Mouse (Mus musculus) MEL (cell line): Measurements from ENCODE around the gene Tab1. TPM values are rescaled to one million over a fixed set of nuclear protein-coding genes. Genes with fewer than 3 reads are reported as not detected.

Source experiments
- DNase-seq: peaks from one replicate; pipeline ENCODE4 v3.0.0; 2011; ENCODE audit warnings: low read depth, low spot score
- H3K27ac ChIP-seq: 2 replicates; pipeline ENCODE4 v1.5.1; 2012; ENCODE audit warnings: low read depth, mild to moderate bottlenecking, control low read depth, low read length, moderate library complexity; ENCODE audit not compliant: control insufficient read depth
- H3K27me3 ChIP-seq, 2 experiments: fragments of 150-350 bp in 1 of 2; sonication (generic) in 1 of 2; 2 replicates each; pipeline ENCODE4 v1.6.1; 2012; ENCODE audit warnings: low read length in 2 of 2, mild to moderate bottlenecking in 2 of 2, improper control_type of control experiment in 1 of 2, moderate library complexity in 1 of 2; ENCODE audit not compliant: insufficient read depth in 2 of 2, control insufficient read depth in 1 of 2
- H3K36me3 ChIP-seq, 2 experiments: 2 replicates each; pipeline ENCODE4 v1.6.1; 2012 to 2014; ENCODE audit warnings: low read length in 2 of 2, improper control_type of control experiment in 1 of 2, inconsistent platforms in 1 of 2, mild to moderate bottlenecking in 1 of 2; ENCODE audit not compliant: insufficient read depth in 2 of 2, control insufficient read depth in 1 of 2
- H3K4me1 ChIP-seq, 2 experiments: fragments of 150-350 bp in 1 of 2; sonication (generic) in 1 of 2; 2 replicates each; pipeline ENCODE4 v1.6.1; 2012; ENCODE audit warnings: low read length in 2 of 2, improper control_type of control experiment in 1 of 2, mild to moderate bottlenecking in 1 of 2; ENCODE audit not compliant: insufficient read depth in 2 of 2, control insufficient read depth in 1 of 2
- H3K4me3 ChIP-seq, 2 experiments: fragments of 150-350 bp in 1 of 2; sonication (generic) in 1 of 2; 2 replicates each; pipeline ENCODE4 v1.5.1; 2012; ENCODE audit warnings: low read depth in 2 of 2, low read length in 2 of 2, mild to moderate bottlenecking in 2 of 2, moderate library complexity in 2 of 2, control low read depth in 1 of 2, improper control_type of control experiment in 1 of 2; ENCODE audit not compliant: control insufficient read depth in 1 of 2, insufficient read depth in 1 of 2
- H3K79me2 ChIP-seq: 2 replicates; pipeline ENCODE4 v1.6.1; 2012; ENCODE audit warnings: mild to moderate bottlenecking, low read length, moderate library complexity; ENCODE audit not compliant: control insufficient read depth, poor library complexity, insufficient read depth
- H3K9ac ChIP-seq: 2 replicates; pipeline ENCODE4 v1.6.1; 2012; ENCODE audit warnings: low read depth, mild to moderate bottlenecking, control low read depth, low read length, moderate library complexity; ENCODE audit not compliant: control insufficient read depth, poor library complexity, severe bottlenecking
- H3K9me3 ChIP-seq: fragments of 150-350 bp; sonication (generic); replicated peaks from 2 replicates; pipeline ENCODE4 v1.6.1; 2012; ENCODE audit warnings: mild to moderate bottlenecking, low read length, improper control_type of control experiment, moderate library complexity; ENCODE audit not compliant: insufficient read depth
- CHD1 ChIP-seq: IDR thresholded peaks from 2 replicates; pipeline ENCODE4 v1.6.1; 2012; ENCODE audit warnings: low read depth, mild to moderate bottlenecking, inconsistent platforms, low read length, improper control_type of control experiment
- CHD2 ChIP-seq: IDR thresholded peaks from 2 replicates; pipeline ENCODE4 v1.6.1; 2011; ENCODE audit warnings: low read length, improper control_type of control experiment
- E2F4 ChIP-seq: IDR thresholded peaks from 2 replicates; pipeline ENCODE4 v1.6.1; 2011; ENCODE audit warnings: low read depth, low read length, improper control_type of control experiment, borderline replicate concordance
- ELF1 ChIP-seq: IDR thresholded peaks from 2 replicates; pipeline ENCODE4 v1.6.1; 2014; ENCODE audit warnings: low read depth, mild to moderate bottlenecking, inconsistent platforms, low read length, improper control_type of control experiment, moderate library complexity
- EP300 ChIP-seq, 2 experiments: IDR thresholded peaks; 2 replicates each; pipeline ENCODE4 v1.6.1; 2011; ENCODE audit warnings: improper control_type of control experiment in 2 of 2, low read length in 2 of 2, low read depth in 1 of 2, mild to moderate bottlenecking in 1 of 2
- GABPA ChIP-seq: IDR thresholded peaks from 2 replicates; pipeline ENCODE4 v1.6.1; 2012; ENCODE audit warnings: low read depth, mild to moderate bottlenecking, inconsistent platforms, low read length, improper control_type of control experiment, moderate library complexity
- MAZ ChIP-seq: IDR thresholded peaks from 2 replicates; pipeline ENCODE4 v1.6.1; 2012; ENCODE audit warnings: low read depth, mild to moderate bottlenecking, inconsistent platforms, low read length, improper control_type of control experiment
- MXI1 ChIP-seq: IDR thresholded peaks from 2 replicates; pipeline ENCODE4 v1.6.1; 2011; ENCODE audit warnings: mild to moderate bottlenecking, low read depth, low read length, improper control_type of control experiment
- MYC ChIP-seq: IDR thresholded peaks from 2 replicates; pipeline ENCODE4 v1.6.1; 2011; ENCODE audit warnings: low read depth, mild to moderate bottlenecking, low read length, improper control_type of control experiment, moderate library complexity
- NELFE ChIP-seq: IDR thresholded peaks from 2 replicates; pipeline ENCODE4 v1.6.1; 2011; ENCODE audit warnings: low read depth, low read length, improper control_type of control experiment
- NRF1 ChIP-seq: IDR thresholded peaks from 2 replicates; pipeline ENCODE4 v1.6.1; 2014; ENCODE audit warnings: low read depth, mild to moderate bottlenecking, inconsistent platforms, low read length, improper control_type of control experiment, moderate library complexity; ENCODE audit not compliant: poor library complexity, insufficient read depth, severe bottlenecking
- POLR2A ChIP-seq, 2 experiments: IDR thresholded peaks; 2 replicates each; pipeline ENCODE4 v1.6.1; 2011 to 2012; ENCODE audit warnings: low read length in 2 of 2, mild to moderate bottlenecking in 2 of 2, control low read depth in 1 of 2, improper control_type of control experiment in 1 of 2, low read depth in 1 of 2, moderate library complexity in 1 of 2; ENCODE audit not compliant: control insufficient read depth in 1 of 2, insufficient read depth in 1 of 2, poor library complexity in 1 of 2
- RAD21 ChIP-seq: IDR thresholded peaks from 2 replicates; pipeline ENCODE4 v1.6.1; 2011; ENCODE audit warnings: mild to moderate bottlenecking, low read depth, low read length, improper control_type of control experiment
- RCOR1 ChIP-seq: IDR thresholded peaks from 2 replicates; pipeline ENCODE4 v1.6.1; 2012; ENCODE audit warnings: low read depth, mild to moderate bottlenecking, inconsistent platforms, low read length, improper control_type of control experiment
- SIN3A ChIP-seq: IDR thresholded peaks from 2 replicates; pipeline ENCODE4 v1.6.1; 2012; ENCODE audit warnings: low read length, improper control_type of control experiment, inconsistent platforms
- TCF12 ChIP-seq: IDR thresholded peaks from 2 replicates; pipeline ENCODE4 v1.6.1; 2014; ENCODE audit warnings: low read depth, mild to moderate bottlenecking, inconsistent platforms, low read length, improper control_type of control experiment, moderate library complexity
- UBTF ChIP-seq: IDR thresholded peaks from 2 replicates; pipeline ENCODE4 v1.6.1; 2012; ENCODE audit warnings: low read depth, mild to moderate bottlenecking, inconsistent platforms, low read length, improper control_type of control experiment, moderate library complexity, borderline replicate concordance; ENCODE audit not compliant: insufficient read depth
- USF2 ChIP-seq, 2 experiments: IDR thresholded peaks; 2 replicates each; pipeline ENCODE4 v1.6.1; 2011 to 2012; ENCODE audit warnings: improper control_type of control experiment in 2 of 2, low read length in 2 of 2, borderline replicate concordance in 1 of 2, inconsistent platforms in 1 of 2, low read depth in 1 of 2, mild to moderate bottlenecking in 1 of 2; ENCODE audit not compliant: insufficient read depth in 1 of 2
- polyA plus RNA-seq, 2 experiments: library from polyadenylated mRNA; stranded (reverse) in 1 of 2; unstranded in 1 of 2; fragments of >175 nt in 1 of 2; fragments of >200 nt in 1 of 2; gene quantifications; 2 replicates each; pipeline versions ENCODE4 v1.2.1 to v1.2.4; 2012; ENCODE audit warnings: low replicate concordance in 2 of 2, low read depth in 1 of 2; ENCODE audit not compliant: insufficient read length in 2 of 2, insufficient read depth in 1 of 2, missing spikeins in 1 of 2
- total RNA-seq: library from RNA; depleted of rRNA; stranded (reverse); fragments of 300-350 nt; gene quantifications from 2 replicates; pipeline ENCODE4 v1.2.3, GENCODE M21; 2012

The Tab1 gene
- total and polyA plus RNA-seq, 3 experiments: 23.3 to 31.1 TPM; not detected in 1

DNA sequence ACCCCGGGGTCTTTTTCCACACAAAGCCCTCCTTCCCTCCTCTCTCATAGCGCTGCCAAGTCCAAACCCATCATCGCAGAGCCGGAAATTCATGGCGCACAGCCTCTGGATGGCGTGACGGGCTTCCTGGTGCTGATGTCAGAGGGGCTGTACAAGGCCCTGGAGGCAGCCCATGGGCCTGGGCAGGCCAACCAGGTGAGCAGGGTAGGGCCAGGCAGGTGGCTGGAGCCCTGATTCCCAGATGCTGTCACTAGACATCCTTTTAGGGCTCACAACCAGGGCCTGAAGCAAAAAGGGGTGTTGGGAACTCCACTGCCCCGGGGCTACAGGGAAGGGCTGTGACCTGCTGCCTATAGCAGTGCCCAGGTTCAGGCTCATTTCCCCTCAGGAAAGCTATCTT is 22.8 kb downstream of the Tab1 start:
- H3K27me3 ChIP-seq: no peaks in the 10 kb centered on the region
- no peak overlapping the region for H3K4me3 ChIP-seq
- H3K36me3 ChIP-seq: peaks cover 0 to 4% of the 10 kb centered on the region in 2 experiments; a peak in 1 of 4 replicates
- H3K79me2 ChIP-seq: no peaks in the 10 kb centered on the region
- H3K9me3 ChIP-seq: no peaks in the 10 kb centered on the region
- H3K27ac ChIP-seq: no peak overlapping the region
- no peak for DNase-seq
- no peaks in the 10 kb centered on the region for H3K4me1 ChIP-seq
- no peak overlapping the region for H3K9ac ChIP-seq
- no peak for TF ChIP-seq CHD2
- TF ChIP-seq MYC: no peak
- TF ChIP-seq NELFE: no peak
- no peak for TF ChIP-seq POLR2A (IDR thresholded peaks at IDR 0.05; ENCODE audit: control insufficient read depth in 1 of 2, insufficient read depth in 1 of 2, low read depth in 1 of 2, low read length in 2 of 2, poor library complexity in 1 of 2)
- no peak for TF ChIP-seq TCF12
- TF ChIP-seq USF2 (IDR thresholded peaks at IDR 0.05; ENCODE audit: borderline replicate concordance in 1 of 2, insufficient read depth in 1 of 2, low read depth in 1 of 2, low read length in 2 of 2): no peak
- no peak for TF ChIP-seq MXI1
- no peak for TF ChIP-seq ELF1
- TF ChIP-seq NRF1: no peak
- no peak for TF ChIP-seq E2F4
- TF ChIP-seq MAZ: no peak
- no peak for TF ChIP-seq SIN3A
- no peak for TF ChIP-seq RCOR1
- no peak for TF ChIP-seq CHD1
- no peak for TF ChIP-seq UBTF
- no peak for TF ChIP-seq EP300 (IDR thresholded peaks at IDR 0.05; ENCODE audit: low read depth in 1 of 2, low read length in 2 of 2)

DNA sequence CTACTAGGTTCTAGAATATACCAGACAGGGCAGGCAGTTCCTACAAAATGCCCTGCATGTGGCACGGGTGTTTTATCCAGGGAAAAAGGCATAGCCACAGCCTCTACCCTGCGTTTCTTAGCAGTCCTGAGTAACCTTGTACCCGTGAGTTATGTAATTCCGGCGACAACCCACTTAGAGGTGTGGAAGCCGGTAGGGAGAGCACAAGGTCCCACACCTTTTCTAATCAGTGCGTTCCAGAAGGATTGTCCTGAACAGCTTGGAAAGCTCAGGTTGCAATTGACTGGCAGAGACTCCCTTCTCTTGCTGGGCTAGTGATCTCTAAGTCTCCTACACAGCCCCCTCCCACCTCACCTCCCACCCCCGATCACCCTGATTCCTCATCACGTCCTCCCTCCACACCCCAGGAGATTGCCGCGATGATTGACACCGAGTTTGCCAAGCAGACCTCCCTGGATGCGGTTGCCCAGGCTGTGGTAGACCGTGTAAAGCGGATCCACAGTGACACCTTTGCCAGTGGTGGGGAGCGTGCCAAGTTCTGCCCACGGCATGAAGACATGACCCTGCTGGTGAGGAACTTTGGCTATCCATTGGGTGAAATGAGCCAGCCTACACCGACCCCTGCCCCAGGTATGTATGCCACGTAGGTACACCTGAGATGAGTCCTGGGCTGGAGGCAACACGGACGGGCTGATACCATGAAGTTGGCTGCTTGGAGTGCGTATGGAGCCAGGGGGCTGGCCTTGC is 24.4 kb downstream of the Tab1 start:
- H3K36me3 ChIP-seq: peaks cover 0 to 4% of the 10 kb centered on the region in 2 experiments; a peak in 1 of 4 replicates

More for the DNA sequence above, 24.4 kb downstream of the Tab1 start:
- no peak for DNase-seq
- H3K9me3 ChIP-seq: no peaks in the 10 kb centered on the region
- TF ChIP-seq EP300 (IDR thresholded peaks at IDR 0.05; ENCODE audit: low read depth in 1 of 2, low read length in 2 of 2): no peak
- TF ChIP-seq RAD21: no peak
- TF ChIP-seq ELF1: no peak
- TF ChIP-seq GABPA: no peak
- no peak overlapping the region for H3K4me3 ChIP-seq
- H3K27ac ChIP-seq: no peak overlapping the region
- H3K27me3 ChIP-seq: no peaks in the 10 kb centered on the region
- no peaks in the 10 kb centered on the region for H3K79me2 ChIP-seq
- no peak overlapping the region for H3K9ac ChIP-seq
- H3K4me1 ChIP-seq: no peaks in the 10 kb centered on the region
